ENCODE assay signal across 32 mouse cellular contexts in the genomic region with DNA sequence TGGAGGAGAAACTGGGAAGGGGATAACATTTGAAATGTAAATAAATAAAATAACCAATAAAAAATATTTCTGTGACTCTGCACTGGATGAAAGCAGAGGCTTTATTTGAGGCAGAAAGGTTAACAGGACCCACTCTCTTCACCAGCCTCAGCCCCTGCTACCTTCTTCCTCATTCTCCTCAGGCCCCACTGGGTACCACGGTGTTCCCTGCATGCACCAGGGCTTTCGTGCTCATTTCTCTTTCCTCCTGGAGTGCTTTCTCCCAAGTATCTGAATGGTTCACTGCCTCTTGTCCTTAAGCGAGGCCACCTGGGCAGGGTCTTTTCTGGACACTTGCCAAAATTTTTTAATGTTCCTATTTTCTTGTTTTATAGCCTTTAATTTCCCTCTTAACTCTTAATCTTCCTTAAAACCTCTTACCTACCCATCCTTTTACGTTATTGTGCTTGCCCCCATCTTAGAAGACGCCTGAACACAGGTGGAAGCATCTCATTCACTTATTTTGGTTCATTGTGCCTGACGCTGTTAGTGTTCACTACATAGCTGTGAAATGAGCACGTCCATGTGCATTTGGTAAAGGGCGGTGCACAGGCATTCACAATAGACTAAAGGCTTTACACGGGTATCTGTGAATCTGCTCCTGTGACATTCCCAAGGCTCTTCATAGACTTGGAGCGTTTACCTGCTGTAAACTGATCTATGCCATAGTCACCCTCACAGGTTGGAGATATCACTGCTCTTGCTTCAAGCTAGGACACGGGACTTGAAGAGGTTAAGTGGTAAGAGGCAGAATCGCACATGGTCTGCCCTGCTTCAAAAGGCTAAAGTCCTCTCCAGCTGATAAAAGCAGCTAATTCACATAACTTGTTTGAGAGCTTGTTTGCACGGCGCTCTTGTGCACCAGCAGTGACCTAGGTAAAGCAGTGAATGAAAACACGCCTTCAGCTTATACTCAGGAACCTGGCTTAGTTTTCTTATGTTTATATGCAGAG. TPM values are rescaled to one million over a fixed set of nuclear protein-coding genes. Genes with fewer than 3 reads are reported as not detected.
DNase-seq lines count a peak whose midpoint lies in the region; ATAC-seq lines count a peak whose summit lies in the region.
"Had no signal": no experiment of that assay in that cellular context is flagged by ENCODE, and none has a peak within 500 bp of the region (broad histone marks: within the 10 kb centered on the region; RNA-seq: fewer than 3 reads in every experiment).

No protein-coding gene starts in this region.

- 67% methylated on average over 15 of the region's 15 CpGs for WGBS in kidney, embryonic 15.5 days
- 65% methylated on average over 15 of the region's 15 CpGs for WGBS in intestine, embryonic 14.5 days
- WGBS in limb, embryonic 12.5 days, result 67% methylated on average over 15 of the region's 15 CpGs
- WGBS in stomach, embryonic 14.5 days, result 62% methylated on average over 15 of the region's 15 CpGs

- no peaks in the 10 kb centered on the region for H3K36me3 ChIP-seq in kidney, embryonic 15.5 days
- H3K36me3 ChIP-seq in intestine, embryonic 14.5 days (ENCODE audit: control insufficient read depth, insufficient read depth, low read length), result no peaks in the 10 kb centered on the region
- H3K36me3 ChIP-seq in limb, embryonic 12.5 days, result no peaks in the 10 kb centered on the region
- no peaks in the 10 kb centered on the region for H3K36me3 ChIP-seq in stomach, embryonic 14.5 days (ENCODE audit: control insufficient read depth, insufficient read depth, low read length)
- H3K36me3 ChIP-seq: embryonic facial prominence, embryonic 13.5 days; forebrain, embryonic 15.5 days; heart, embryonic 12.5 days; neural tube, embryonic 12.5 days had no signal

- peaks cover 21% of the 10 kb centered on the region for H3K4me1 ChIP-seq in kidney, embryonic 15.5 days
- peaks cover 6% of the 10 kb centered on the region; the same call in 1 of the 2 replicates for H3K4me1 ChIP-seq in intestine, embryonic 14.5 days (replicated peaks; ENCODE audit: control insufficient read depth, insufficient read depth, low read length)
- H3K4me1 ChIP-seq in limb, embryonic 12.5 days (replicated peaks), result peaks cover 48% of the 10 kb centered on the region
- H3K4me1 ChIP-seq in stomach, embryonic 14.5 days (ENCODE audit: control insufficient read depth, insufficient read depth, low read length), result no peaks in the 10 kb centered on the region
- H3K4me1 ChIP-seq: megakaryocyte, embryonic 14.5 days had no signal

- H3K4me2 ChIP-seq in kidney, embryonic 15.5 days, result no peak overlapping the region
- H3K4me2 ChIP-seq in intestine, embryonic 14.5 days (ENCODE audit: low read length), result no peak overlapping the region
- H3K4me2 ChIP-seq in limb, embryonic 12.5 days, result no peak overlapping the region
- no peak overlapping the region for H3K4me2 ChIP-seq in stomach, embryonic 14.5 days (replicated peaks; ENCODE audit: low read depth, low read length)
- H3K4me2 ChIP-seq: embryonic facial prominence, embryonic 13.5 days; forebrain, embryonic 15.5 days; heart, embryonic 12.5 days; neural tube, embryonic 12.5 days had no signal

- no peak overlapping the region for H3K4me3 ChIP-seq in kidney, embryonic 15.5 days (replicated peaks)
- no peak overlapping the region for H3K4me3 ChIP-seq in intestine, embryonic 14.5 days (ENCODE audit: low read depth, low read length)
- H3K4me3 ChIP-seq in limb, embryonic 12.5 days (replicated peaks), result no peak overlapping the region
- no peak overlapping the region for H3K4me3 ChIP-seq in stomach, embryonic 14.5 days (ENCODE audit: low read depth, low read length)
- H3K4me3 ChIP-seq: embryonic facial prominence, embryonic 13.5 days; forebrain, embryonic 15.5 days; heart, embryonic 12.5 days; megakaryocyte, embryonic 14.5 days; neural tube, embryonic 12.5 days had no signal

- H3K27me3 ChIP-seq in kidney, embryonic 15.5 days, result no peaks in the 10 kb centered on the region
- no peaks in the 10 kb centered on the region for H3K27me3 ChIP-seq in intestine, embryonic 14.5 days (replicated peaks; ENCODE audit: control insufficient read depth, insufficient read depth, low read length)
- no peaks in the 10 kb centered on the region for H3K27me3 ChIP-seq in limb, embryonic 12.5 days
- no peaks in the 10 kb centered on the region for H3K27me3 ChIP-seq in stomach, embryonic 14.5 days (ENCODE audit: control insufficient read depth, insufficient read depth, low read length)
- H3K27me3 ChIP-seq: embryonic facial prominence, embryonic 13.5 days; forebrain, embryonic 15.5 days; heart, embryonic 12.5 days; neural tube, embryonic 12.5 days had no signal

- H3K9ac ChIP-seq in kidney, embryonic 15.5 days, result no peak overlapping the region
- H3K9ac ChIP-seq in intestine, embryonic 14.5 days (ENCODE audit: low read length), result no peak overlapping the region
- H3K9ac ChIP-seq in limb, embryonic 12.5 days (replicated peaks), result no peak overlapping the region
- H3K9ac ChIP-seq in stomach, embryonic 14.5 days (replicated peaks; ENCODE audit: low read depth, low read length), result no peak overlapping the region
- H3K9ac ChIP-seq: embryonic facial prominence, embryonic 13.5 days; forebrain, embryonic 15.5 days; heart, embryonic 12.5 days; liver, postnatal 0 days; neural tube, embryonic 12.5 days had no signal

- no peak overlapping the region for H3K27ac ChIP-seq in kidney, embryonic 15.5 days
- H3K27ac ChIP-seq in intestine, embryonic 14.5 days (ENCODE audit: low read depth), result no peak overlapping the region; the same call in 1 of the 2 replicates
- H3K27ac ChIP-seq in limb, embryonic 12.5 days, result peak overlapping the region; percentile 57; the same call in 1 of the 2 replicates
- H3K27ac ChIP-seq in stomach, embryonic 14.5 days (ENCODE audit: low read length), result no peak overlapping the region; the same call in 1 of the 2 replicates
- H3K27ac ChIP-seq: embryonic facial prominence, embryonic 13.5 days; forebrain, embryonic 15.5 days; hindbrain, postnatal 0 days; neural tube, embryonic 12.5 days had no signal

- no peaks in the 10 kb centered on the region for H3K9me3 ChIP-seq in kidney, embryonic 15.5 days (replicated peaks)
- H3K9me3 ChIP-seq in intestine, embryonic 14.5 days (ENCODE audit: control insufficient read depth, low read length), result no peaks in the 10 kb centered on the region
- H3K9me3 ChIP-seq in limb, embryonic 12.5 days, result no peaks in the 10 kb centered on the region
- no peaks in the 10 kb centered on the region for H3K9me3 ChIP-seq in stomach, embryonic 14.5 days (ENCODE audit: control insufficient read depth, low read depth, low read length)
- H3K9me3 ChIP-seq: embryonic facial prominence, embryonic 13.5 days; forebrain, embryonic 15.5 days; heart, embryonic 12.5 days; megakaryocyte, embryonic 14.5 days; neural tube, embryonic 12.5 days had no signal

- peak; percentile 62; the same call in 1 of the 2 replicates for ATAC-seq in kidney, embryonic 15.5 days (replicated peaks; ENCODE audit: low FRiP score)
- ATAC-seq in intestine, embryonic 14.5 days (replicated peaks; ENCODE audit: low FRiP score, low TSS enrichment, low read depth), result peak; percentile 68; the same call in 1 of the 2 replicates
- no peak for ATAC-seq in limb, embryonic 12.5 days (ENCODE audit: insufficient number of reproducible peaks, insufficient read depth, low FRiP score, low TSS enrichment, low read depth)
- peak; percentile 65; the same call in 1 of the 2 replicates for ATAC-seq in stomach, embryonic 14.5 days (ENCODE audit: insufficient number of reproducible peaks, insufficient read depth, low FRiP score, low read depth)
- ATAC-seq: forebrain, embryonic 15.5 days; hindbrain, postnatal 0 days; liver, postnatal 0 days had no signal

- DNase-seq in kidney, postnatal 4 days, result no peak
- peak; percentile 59 for DNase-seq in intestine, embryonic 14.5 days (ENCODE audit: low spot score)
- no peak for DNase-seq in adrenal gland, postnatal 14 days
- no peak for DNase-seq in left cerebral cortex, adult 9 months (ENCODE audit: low spot score in 2 of 2)
- no peak for DNase-seq in kidney, adult 9 months
- DNase-seq: adrenal gland, postnatal 25 days; cerebellum, adult 8-10 months; cerebellum, postnatal 36 days; embryo, embryonic 11 days; heart, postnatal 14 days; kidney, adult 2 months; kidney, postnatal 36 days; layer of hippocampus, adult 9-11 months; left cerebral cortex, postnatal 4 days; liver, postnatal 0 days; midbrain, embryonic 14.5 days; retina, postnatal 1 day had no signal

RNA-seq across cellular contexts. Expression of a gene that starts 41.0 kb away (rescaled TPM):
- polyA plus RNA-seq in kidney, embryonic 15.5 days (2015; fragmentation: Nextera tagmentation; extraction: Ambion mirVana), result 0.18 and 0.34 TPM in 2 replicates
- 0.16 TPM in 1 of 2 replicates, not detected in the other for polyA plus RNA-seq in intestine, embryonic 14.5 days (2014; fragmentation: Nextera tagmentation; extraction: Ambion mirVana)
- polyA plus RNA-seq in limb, embryonic 12.5 days (2016; fragmentation: Nextera tagmentation; extraction: Ambion mirVana), result 0.14 and 0.42 TPM in 2 replicates
- polyA plus RNA-seq in stomach, embryonic 14.5 days (2014; fragmentation: Nextera tagmentation; extraction: Ambion mirVana), result not detected in 2 replicates
- not detected in 2 replicates for total RNA-seq in adrenal gland, postnatal 14 days (2021)
- total RNA-seq: adrenal gland, postnatal 25 days; gastrocnemius, adult 8-10 months; granulocyte monocyte progenitor cell, adult 5-6 weeks; heart, postnatal 14 days; hindbrain, postnatal 0 days; left cerebral cortex, adult 18-20 months; left cerebral cortex, postnatal 4 days; liver, adult 2 months had no signal
- polyA plus RNA-seq: brain, embryonic 14.5 days; forebrain, embryonic 15.5 days; heart, embryonic 12.5 days; liver, adult 2 months; liver, postnatal 0 days; neural tube, embryonic 12.5 days; urinary bladder, adult 2 months had no signal
